Mouse (Mus musculus): Measurements from ENCODE around the gene Vcl.

GRCm38 (mm10) chr14:20991492-20991891, 62.3 kb downstream of the Vcl start:
- TF ChIP-seq CTCF (IDR thresholded peaks at IDR 0.05; ENCODE audit: low read depth, low read length) = no peak
- TF ChIP-seq POLR2A (IDR thresholded peaks at IDR 0.05; ENCODE audit: extremely low read depth, insufficient read depth, low read length) = no peak
